Mouse (Mus musculus): ENCODE results near the gene Pmpca.
A peak's percentile ranks its signal among the peaks of the same experiment; 100 is the strongest.

Pmpca gene

GRCm38 (mm10) chr2:26389154-26389690 lies at the start of gene Pmpca, which contains the start of gene Entr1:
TSS of gene Pmpca (plus strand) at chr2:26389339.
TSS of gene Entr1 (minus strand) at chr2:26389316.
- DNase-seq: peak; percentile 93

GRCm38 (mm10) chr2:26341510-26341981 lies 47.6 kb upstream of the Pmpca start:
- DNase-seq: no peak

- no peak for DNase-seq
Observed at GRCm38 (mm10) chr2:26342044-26342443, 47.1 kb upstream of the Pmpca start.

GRCm38 (mm10) chr2:26342609-26343490 lies 46.3 kb upstream of the Pmpca start:
- DNase-seq: peak; percentile 54

GRCm38 (mm10) chr2:26348241-26348640 lies 40.9 kb upstream of the Pmpca start:
- DNase-seq: no peak

- peak; percentile 96 for DNase-seq
Observed at GRCm38 (mm10) chr2:26351358-26352290, 37.5 kb upstream of the Pmpca start, which contains the start of gene Dnlz. TSS of gene Dnlz (minus strand) at chr2:26352110.

GRCm38 (mm10) chr2:26352291-26352910 lies 36.7 kb upstream of the Pmpca start:
- peak; percentile 83 for DNase-seq

- DNase-seq: peak; percentile 24
Observed at GRCm38 (mm10) chr2:26353066-26353980, 35.8 kb upstream of the Pmpca start.

GRCm38 (mm10) chr2:26354401-26354800 lies 34.7 kb upstream of the Pmpca start:
- peak; percentile 12 for DNase-seq

- DNase-seq: peak; percentile 52
Observed at GRCm38 (mm10) chr2:26356231-26356630, 32.9 kb upstream of the Pmpca start.

- peak; percentile 67 for DNase-seq
Observed at GRCm38 (mm10) chr2:26356678-26357077, 32.5 kb upstream of the Pmpca start.

GRCm38 (mm10) chr2:26357484-26357883 lies 31.7 kb upstream of the Pmpca start:
- DNase-seq: peak; percentile 46

- peak; percentile 12 for DNase-seq
Observed at GRCm38 (mm10) chr2:26358667-26359320, 30.3 kb upstream of the Pmpca start.

- DNase-seq: peak; percentile 17
Observed at GRCm38 (mm10) chr2:26359983-26360382, 29.2 kb upstream of the Pmpca start.

GRCm38 (mm10) chr2:26360772-26361171 lies 28.4 kb upstream of the Pmpca start, which contains the start of gene Card9:
TSS of gene Card9 (minus strand) at chr2:26360918.
- peak; percentile 6 for DNase-seq

GRCm38 (mm10) chr2:26362991-26363390 lies 26.1 kb upstream of the Pmpca start:
- DNase-seq: no peak

GRCm38 (mm10) chr2:26363481-26363880 lies 25.7 kb upstream of the Pmpca start:
- no peak for DNase-seq

GRCm38 (mm10) chr2:26364738-26365465 lies 24.2 kb upstream of the Pmpca start:
- peak; percentile 9 for DNase-seq

GRCm38 (mm10) chr2:26367911-26368310 lies 21.2 kb upstream of the Pmpca start:
- no peak for DNase-seq

GRCm38 (mm10) chr2:26368572-26368971 lies 20.6 kb upstream of the Pmpca start:
- DNase-seq: no peak
